In genomic region chr11:78346326-78347069, GRCm38 (mm10) we compare ENCODE assay signal across 13 mouse cellular contexts. TPM values are rescaled to one million over a fixed set of nuclear protein-coding genes. Genes with fewer than 3 reads are reported as not detected.
DNase-seq lines count a peak whose midpoint lies in the region; ATAC-seq lines count a peak whose summit lies in the region.
"Had no signal": no experiment of that assay in that cellular context is flagged by ENCODE, and none has a peak within 500 bp of the region (broad histone marks: within the 10 kb centered on the region; RNA-seq: fewer than 3 reads in every experiment).

No protein-coding gene starts in this region.

- H3K4me1 ChIP-seq in forebrain, embryonic 13.5 days = peaks cover 41% of the 10 kb centered on the region
- H3K4me1 ChIP-seq in forebrain, embryonic 15.5 days = peaks cover 29% of the 10 kb centered on the region
- peaks cover 9% of the 10 kb centered on the region for H3K4me1 ChIP-seq in midbrain, embryonic 11.5 days (ENCODE audit: control insufficient read depth, insufficient read depth, low read length)
- peaks cover 32% of the 10 kb centered on the region for H3K4me1 ChIP-seq in midbrain, embryonic 15.5 days
- H3K4me1 ChIP-seq in embryonic facial prominence, embryonic 15.5 days = peaks cover 44% of the 10 kb centered on the region

- no peak overlapping the region for H3K4me3 ChIP-seq in forebrain, embryonic 13.5 days
- H3K4me3 ChIP-seq in forebrain, embryonic 15.5 days = no peak overlapping the region
- H3K4me3 ChIP-seq in midbrain, embryonic 11.5 days (ENCODE audit: low read depth, low read length) = no peak overlapping the region
- no peak overlapping the region for H3K4me3 ChIP-seq in midbrain, embryonic 15.5 days
- H3K4me3 ChIP-seq in embryonic facial prominence, embryonic 15.5 days (replicated peaks) = no peak overlapping the region
- H3K4me3 ChIP-seq: hindbrain, embryonic 15.5 days had no signal

- no peak overlapping the region for H3K4me2 ChIP-seq in forebrain, embryonic 13.5 days
- no peak overlapping the region for H3K4me2 ChIP-seq in forebrain, embryonic 15.5 days (replicated peaks)
- no peak overlapping the region for H3K4me2 ChIP-seq in midbrain, embryonic 11.5 days
- H3K4me2 ChIP-seq in midbrain, embryonic 15.5 days = no peak overlapping the region
- no peak overlapping the region for H3K4me2 ChIP-seq in embryonic facial prominence, embryonic 15.5 days (replicated peaks)

- no peak for ATAC-seq in forebrain, embryonic 13.5 days
- no peak for ATAC-seq in forebrain, embryonic 15.5 days (replicated peaks)
- ATAC-seq in midbrain, embryonic 11.5 days (ENCODE audit: low FRiP score) = no peak
- ATAC-seq in midbrain, embryonic 15.5 days (replicated peaks) = no peak
- no peak for ATAC-seq in embryonic facial prominence, embryonic 15.5 days (ENCODE audit: insufficient number of reproducible peaks, low FRiP score, low TSS enrichment, low read depth)
- ATAC-seq: forebrain, postnatal 0 days had no signal

- 73% methylated on average over 6 of the region's 6 CpGs for WGBS in forebrain, embryonic 13.5 days
- WGBS in forebrain, embryonic 15.5 days = 68% methylated on average over 6 of the region's 6 CpGs
- 54% methylated on average over 6 of the region's 6 CpGs for WGBS in midbrain, embryonic 11.5 days
- WGBS in midbrain, embryonic 15.5 days = 62% methylated on average over 6 of the region's 6 CpGs
- 66% methylated on average over 6 of the region's 6 CpGs for WGBS in embryonic facial prominence, embryonic 15.5 days

- no peak overlapping the region for H3K27ac ChIP-seq in forebrain, embryonic 13.5 days
- no peak overlapping the region for H3K27ac ChIP-seq in forebrain, embryonic 15.5 days (replicated peaks)
- no peak overlapping the region for H3K27ac ChIP-seq in midbrain, embryonic 11.5 days (ENCODE audit: low read depth, low read length)
- no peak overlapping the region for H3K27ac ChIP-seq in midbrain, embryonic 15.5 days
- H3K27ac ChIP-seq in embryonic facial prominence, embryonic 15.5 days (replicated peaks) = 0 out of 2 replicates have a peak overlapping the region, but pooled peaks have one; percentile 8
- H3K27ac ChIP-seq: hindbrain, embryonic 15.5 days; kidney, postnatal 0 days had no signal

- DNase-seq in midbrain, embryonic 11.5 days (ENCODE audit: low spot score, missing footprints) = peak; percentile 78
- DNase-seq in retina, postnatal 7 days (ENCODE audit: low read depth, low spot score) = peak; percentile 89
- DNase-seq in frontal cortex, postnatal 25 days (ENCODE audit: low spot score in 2 of 2) = no peak
- DNase-seq in adrenal gland, adult 8-10 months = no peak

- peaks cover 27% of the 10 kb centered on the region for H3K36me3 ChIP-seq in forebrain, embryonic 13.5 days (ENCODE audit: poor library complexity, severe bottlenecking)
- peaks cover 13% of the 10 kb centered on the region for H3K36me3 ChIP-seq in forebrain, embryonic 15.5 days
- H3K36me3 ChIP-seq in midbrain, embryonic 11.5 days (ENCODE audit: control insufficient read depth, insufficient read depth, low read length) = no peaks in the 10 kb centered on the region
- peaks cover 6% of the 10 kb centered on the region; the same call in 1 of the 2 replicates for H3K36me3 ChIP-seq in midbrain, embryonic 15.5 days (replicated peaks)
- H3K36me3 ChIP-seq in embryonic facial prominence, embryonic 15.5 days = peaks cover 12% of the 10 kb centered on the region

- H3K27me3 ChIP-seq in forebrain, embryonic 13.5 days = no peaks in the 10 kb centered on the region
- no peaks in the 10 kb centered on the region for H3K27me3 ChIP-seq in forebrain, embryonic 15.5 days
- no peaks in the 10 kb centered on the region for H3K27me3 ChIP-seq in midbrain, embryonic 11.5 days (ENCODE audit: control insufficient read depth, insufficient read depth, low read length)
- no peaks in the 10 kb centered on the region for H3K27me3 ChIP-seq in midbrain, embryonic 15.5 days (replicated peaks)
- no peaks in the 10 kb centered on the region for H3K27me3 ChIP-seq in embryonic facial prominence, embryonic 15.5 days
- H3K27me3 ChIP-seq: hindbrain, embryonic 15.5 days had no signal

- no peaks in the 10 kb centered on the region for H3K9me3 ChIP-seq in forebrain, embryonic 13.5 days (replicated peaks)
- no peaks in the 10 kb centered on the region for H3K9me3 ChIP-seq in forebrain, embryonic 15.5 days
- H3K9me3 ChIP-seq in midbrain, embryonic 11.5 days (ENCODE audit: control insufficient read depth, low read length) = no peaks in the 10 kb centered on the region
- no peaks in the 10 kb centered on the region for H3K9me3 ChIP-seq in midbrain, embryonic 15.5 days
- H3K9me3 ChIP-seq in embryonic facial prominence, embryonic 15.5 days (replicated peaks) = no peaks in the 10 kb centered on the region
- H3K9me3 ChIP-seq: heart, embryonic 10.5 days; hindbrain, embryonic 15.5 days had no signal

- H3K9ac ChIP-seq in forebrain, embryonic 13.5 days = peak overlapping the region; percentile 14; the same call in 1 of the 2 replicates
- no peak overlapping the region for H3K9ac ChIP-seq in forebrain, embryonic 15.5 days (replicated peaks)
- no peak overlapping the region for H3K9ac ChIP-seq in midbrain, embryonic 11.5 days (ENCODE audit: low read length)
- no peak overlapping the region for H3K9ac ChIP-seq in midbrain, embryonic 15.5 days
- no peak overlapping the region for H3K9ac ChIP-seq in embryonic facial prominence, embryonic 15.5 days
- H3K9ac ChIP-seq: forebrain, postnatal 0 days; hindbrain, embryonic 15.5 days had no signal

RNA-seq across cellular contexts. Expression of gene Unc119, which starts 3.2 kb away (rescaled TPM):
- polyA plus RNA-seq in forebrain, embryonic 13.5 days (2015; fragmentation: Nextera tagmentation; extraction: Ambion mirVana) = 68.7 and 70.2 TPM in 2 replicates
- polyA plus RNA-seq in forebrain, embryonic 15.5 days (2015; fragmentation: Nextera tagmentation; extraction: Ambion mirVana) = 78.9 and 82.4 TPM in 2 replicates
- 63.4 and 71.7 TPM in 2 replicates for polyA plus RNA-seq in midbrain, embryonic 11.5 days (2014; fragmentation: Nextera tagmentation; extraction: Ambion mirVana)
- polyA plus RNA-seq in midbrain, embryonic 15.5 days (2015; fragmentation: Nextera tagmentation; extraction: Ambion mirVana) = 80.8 and 89.7 TPM in 2 replicates
- polyA plus RNA-seq in embryonic facial prominence, embryonic 15.5 days (2015; fragmentation: Nextera tagmentation; extraction: Ambion mirVana) = 46.9 and 54.2 TPM in 2 replicates
- 10 to 100 TPM; 45.1 to 60.9 (median 53.0) TPM for total RNA-seq in adrenal gland, adult 8-10 months (2022)

RNA-seq across cellular contexts. Expression of gene Pigs, which starts 18.3 kb away (rescaled TPM):
- 55.0 and 62.0 TPM in 2 replicates for polyA plus RNA-seq in forebrain, embryonic 13.5 days (2015; fragmentation: Nextera tagmentation; extraction: Ambion mirVana)
- polyA plus RNA-seq in forebrain, embryonic 15.5 days (2015; fragmentation: Nextera tagmentation; extraction: Ambion mirVana) = 56.7 and 59.8 TPM in 2 replicates
- polyA plus RNA-seq in midbrain, embryonic 11.5 days (2014; fragmentation: Nextera tagmentation; extraction: Ambion mirVana) = 50.9 and 56.3 TPM in 2 replicates
- polyA plus RNA-seq in midbrain, embryonic 15.5 days (2015; fragmentation: Nextera tagmentation; extraction: Ambion mirVana) = 71.5 and 76.6 TPM in 2 replicates
- 78.0 and 84.9 TPM in 2 replicates for polyA plus RNA-seq in embryonic facial prominence, embryonic 15.5 days (2015; fragmentation: Nextera tagmentation; extraction: Ambion mirVana)
- 10 to 100 TPM; 83.3 to 84.7 (median 83.9) TPM for total RNA-seq in adrenal gland, adult 8-10 months (2022)

RNA-seq across cellular contexts. Expression of gene Aldoc, which starts 23.7 kb away (rescaled TPM):
- polyA plus RNA-seq in forebrain, embryonic 13.5 days (2015; fragmentation: Nextera tagmentation; extraction: Ambion mirVana) = 135 and 142 TPM in 2 replicates
- polyA plus RNA-seq in forebrain, embryonic 15.5 days (2015; fragmentation: Nextera tagmentation; extraction: Ambion mirVana) = 167 and 176 TPM in 2 replicates
- polyA plus RNA-seq in midbrain, embryonic 11.5 days (2014; fragmentation: Nextera tagmentation; extraction: Ambion mirVana) = 1.0 and 1.3 TPM in 2 replicates
- polyA plus RNA-seq in midbrain, embryonic 15.5 days (2015; fragmentation: Nextera tagmentation; extraction: Ambion mirVana) = 84.9 and 129 TPM in 2 replicates
- 30.1 and 36.8 TPM in 2 replicates for polyA plus RNA-seq in embryonic facial prominence, embryonic 15.5 days (2015; fragmentation: Nextera tagmentation; extraction: Ambion mirVana)
- 10 to 100 TPM; 23.4 to 54.0 (median 37.5) TPM for total RNA-seq in adrenal gland, adult 8-10 months (2022)

RNA-seq across cellular contexts. Expression of gene Foxn1, which starts 39.9 kb away (rescaled TPM):
- not detected in 2 replicates for polyA plus RNA-seq in forebrain, embryonic 13.5 days (2015; fragmentation: Nextera tagmentation; extraction: Ambion mirVana)
- polyA plus RNA-seq in forebrain, embryonic 15.5 days (2015; fragmentation: Nextera tagmentation; extraction: Ambion mirVana) = not detected in 2 replicates
- polyA plus RNA-seq in midbrain, embryonic 11.5 days (2014; fragmentation: Nextera tagmentation; extraction: Ambion mirVana) = not detected in 2 replicates
- polyA plus RNA-seq in midbrain, embryonic 15.5 days (2015; fragmentation: Nextera tagmentation; extraction: Ambion mirVana) = not detected in 2 replicates
- polyA plus RNA-seq in embryonic facial prominence, embryonic 15.5 days (2015; fragmentation: Nextera tagmentation; extraction: Ambion mirVana) = 4.2 and 4.6 TPM in 2 replicates
- under 1 TPM; 0.20 to 0.77 (median 0.31) TPM for total RNA-seq in adrenal gland, adult 8-10 months (2022)
- total RNA-seq: forebrain, postnatal 0 days; left cerebral cortex, postnatal 36 days had no signal
- polyA plus RNA-seq: forebrain, postnatal 0 days; hindbrain, embryonic 15.5 days; kidney, postnatal 0 days had no signal

RNA-seq across cellular contexts. Expression of gene Spag5, which starts 45.2 kb away (rescaled TPM):
- polyA plus RNA-seq in forebrain, embryonic 13.5 days (2015; fragmentation: Nextera tagmentation; extraction: Ambion mirVana) = 41.8 and 46.4 TPM in 2 replicates
- 23.2 and 26.1 TPM in 2 replicates for polyA plus RNA-seq in forebrain, embryonic 15.5 days (2015; fragmentation: Nextera tagmentation; extraction: Ambion mirVana)
- 51.5 and 57.1 TPM in 2 replicates for polyA plus RNA-seq in midbrain, embryonic 11.5 days (2014; fragmentation: Nextera tagmentation; extraction: Ambion mirVana)
- 6.9 and 9.6 TPM in 2 replicates for polyA plus RNA-seq in midbrain, embryonic 15.5 days (2015; fragmentation: Nextera tagmentation; extraction: Ambion mirVana)
- polyA plus RNA-seq in embryonic facial prominence, embryonic 15.5 days (2015; fragmentation: Nextera tagmentation; extraction: Ambion mirVana) = 29.2 and 30.3 TPM in 2 replicates
- total RNA-seq in adrenal gland, adult 8-10 months (2022) = 1 to 10 TPM; 5.1 to 8.3 (median 6.9) TPM

Comparison
In these comparisons a context has a peak if more than half of its experiments do, and no peak if none do; other contexts are left out.
1. RNA of gene Aldoc, which starts 23.7 kb away (polyA plus RNA-seq): 167 to 176 TPM in forebrain, embryonic 15.5 days, 135 to 142 TPM in forebrain, embryonic 13.5 days, 84.9 to 129 TPM in midbrain, embryonic 15.5 days and 30.1 to 36.8 TPM in embryonic facial prominence, embryonic 15.5 days; 1.0 to 1.3 TPM in midbrain, embryonic 11.5 days; every median in the first group is over 10 times any median in the second.
2. DNase-seq: peak in midbrain, embryonic 11.5 days (single experiment) and retina, postnatal 7 days (single experiment); none in frontal cortex, postnatal 25 days (0 of 2) and adrenal gland, adult 8-10 months (single experiment).